Mouse (Mus musculus): ENCODE measurements at regions not wholly inside any gene's neighbourhood (a gene's known extent, or its start where the extent isn't known, plus 50 kb on each side); places are given as distances from the start of the nearest gene placed in this dataset.
A peak's percentile ranks its signal among the peaks of the same experiment; 100 is the strongest.
"Not testable (repeated sequence)": the region's sequence is repeated elsewhere in the genome, so short reads cannot be mapped to it uniquely, and the experiment has no call there.

DNA sequence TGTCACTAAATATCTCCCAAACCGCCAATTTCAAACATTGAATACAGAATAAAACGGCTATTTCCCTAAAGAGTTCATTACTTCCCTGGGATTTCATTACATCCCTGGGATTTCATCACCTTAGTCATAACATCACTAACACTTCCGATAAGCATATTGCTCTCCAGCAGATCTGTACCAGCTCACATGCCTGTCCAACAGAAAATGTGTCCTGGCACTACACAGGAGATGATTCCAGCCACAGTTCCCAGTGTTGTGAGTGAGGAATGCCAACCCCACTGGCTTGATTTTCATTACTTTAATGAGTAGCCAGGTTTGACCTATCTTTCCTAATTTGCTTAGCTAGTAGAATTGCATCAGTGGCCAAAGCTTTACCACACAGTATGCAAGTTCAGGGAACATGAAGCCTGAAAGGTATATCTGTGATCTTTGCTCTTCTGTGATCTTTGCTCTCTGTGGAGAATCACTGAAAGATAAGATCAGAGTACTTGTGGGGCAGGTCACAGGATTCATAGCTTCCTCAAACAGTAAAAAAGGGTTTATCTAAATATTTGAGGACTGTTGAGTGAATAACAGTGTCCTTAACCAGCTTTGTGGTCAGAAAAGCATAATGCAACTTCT, 1115.5 kb upstream of the 1700009N14Rik start:
- Histone ChIP-seq H3K9ac (no peak overlapping the region), H3K4me1 (no peaks in the 10 kb centered on the region), H3K4me2 (no peak overlapping the region), H3K4me3 (replicated peaks) (no peak overlapping the region), H3K27me3 (replicated peaks) (no peaks in the 10 kb centered on the region), H3K9me3 (no peaks in the 10 kb centered on the region), H3K36me3 (no peaks in the 10 kb centered on the region), H3K27ac (no peak overlapping the region)
- ATAC-seq (ENCODE audit: insufficient read depth, low FRiP score, low read depth): no peak; the same call in 1 of the 2 replicates
- 84% methylated on average over 3 of the region's 3 CpGs for WGBS

- WGBS: 34% methylated on average over 1 of the region's 1 CpGs
- Histone ChIP-seq H3K4me3 (replicated peaks) (no peak overlapping the region), H3K27me3 (replicated peaks) (no peaks in the 10 kb centered on the region), H3K27ac (no peak overlapping the region), H3K4me1 (no peaks in the 10 kb centered on the region), H3K4me2 (no peak overlapping the region), H3K9me3 (no peaks in the 10 kb centered on the region), H3K9ac (no peak overlapping the region), H3K36me3 (no peaks in the 10 kb centered on the region)
- no peak for ATAC-seq (ENCODE audit: insufficient read depth, low FRiP score, low read depth)
Measured at GRCm38 (mm10) chr4:38335156-38335555, 1114.9 kb upstream of the 1700009N14Rik start.

DNA sequence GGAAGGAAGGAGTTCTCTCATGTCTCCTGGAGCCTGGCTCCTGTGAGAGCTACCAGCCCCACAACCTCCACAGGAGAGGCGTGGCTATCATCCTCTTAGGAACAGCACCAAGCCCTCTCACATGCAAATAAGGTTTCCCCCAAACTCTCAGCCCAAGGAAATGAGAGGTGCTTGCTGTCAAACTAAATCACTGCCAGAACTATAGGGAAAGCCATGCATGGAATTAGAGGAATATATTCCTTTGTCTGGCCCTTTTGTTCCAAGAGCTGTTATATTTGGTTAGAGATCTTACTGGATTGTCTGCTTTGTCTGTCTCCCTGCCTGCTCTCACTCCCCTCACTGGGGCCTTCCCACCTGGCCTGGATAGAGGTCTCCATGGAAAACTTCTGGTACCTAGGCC, 1079.0 kb upstream of the 1700009N14Rik start:
- Histone ChIP-seq H3K4me2 (no peak overlapping the region), H3K9ac (no peak overlapping the region), H3K27me3 (replicated peaks) (no peaks in the 10 kb centered on the region), H3K4me1 (no peaks in the 10 kb centered on the region), H3K4me3 (replicated peaks) (no peak overlapping the region), H3K27ac (no peak overlapping the region), H3K36me3 (no peaks in the 10 kb centered on the region), H3K9me3 (no peaks in the 10 kb centered on the region)
- 32% methylated on average over 1 of the region's 1 CpGs for WGBS
- no peak for ATAC-seq (ENCODE audit: insufficient read depth, low FRiP score, low read depth)

GRCm38 (mm10) chr4:38381916-38382315, 1068.2 kb upstream of the 1700009N14Rik start:
- 77% methylated on average over 3 of the region's 3 CpGs for WGBS
- no peak for ATAC-seq (ENCODE audit: insufficient read depth, low FRiP score, low read depth)
- H3K4me2 ChIP-seq: no peak overlapping the region
- no peak overlapping the region for H3K27ac ChIP-seq
- H3K9ac ChIP-seq: no peak overlapping the region
- no peaks in the 10 kb centered on the region for H3K36me3 ChIP-seq
- H3K27me3 ChIP-seq (replicated peaks): no peaks in the 10 kb centered on the region
- H3K9me3 ChIP-seq: no peaks in the 10 kb centered on the region
- H3K4me1 ChIP-seq: no peaks in the 10 kb centered on the region
- no peak overlapping the region for H3K4me3 ChIP-seq (replicated peaks)

- Histone ChIP-seq H3K9ac (no peak overlapping the region), H3K4me3 (replicated peaks) (no peak overlapping the region), H3K36me3 (no peaks in the 10 kb centered on the region), H3K4me2 (no peak overlapping the region), H3K9me3 (no peaks in the 10 kb centered on the region), H3K4me1 (no peaks in the 10 kb centered on the region), H3K27me3 (replicated peaks) (no peaks in the 10 kb centered on the region), H3K27ac (no peak overlapping the region)
- ATAC-seq (ENCODE audit: insufficient read depth, low FRiP score, low read depth): no peak
Measured at GRCm38 (mm10) chr4:38396635-38397034, 1053.5 kb upstream of the 1700009N14Rik start.

DNA sequence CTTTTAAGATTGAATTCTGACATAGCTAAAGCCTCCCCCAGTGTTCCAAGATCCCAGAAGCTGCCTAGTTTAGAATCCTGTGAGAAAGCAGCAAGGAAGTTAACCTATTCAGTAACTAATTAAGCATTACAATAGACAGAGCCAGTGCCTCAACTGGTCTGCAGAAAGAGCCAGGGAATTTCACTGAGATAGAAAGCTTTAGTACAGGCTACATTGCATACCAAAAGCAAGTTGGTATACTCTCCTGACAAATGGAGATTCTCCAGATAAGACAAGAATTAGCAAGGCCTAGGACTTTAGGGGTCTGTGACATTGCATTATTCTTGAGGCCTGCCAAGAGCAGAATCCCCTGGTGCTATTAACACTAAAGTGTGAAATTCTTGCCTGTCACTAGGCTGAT, 1014.8 kb upstream of the 1700009N14Rik start:
- not testable (repeated sequence) for ATAC-seq (ENCODE audit: insufficient read depth, low FRiP score, low read depth); H3K4me2 ChIP-seq; H3K4me1 ChIP-seq; H3K27me3 ChIP-seq (replicated peaks); H3K4me3 ChIP-seq (replicated peaks); H3K9me3 ChIP-seq; H3K36me3 ChIP-seq; H3K27ac ChIP-seq; H3K9ac ChIP-seq

GRCm38 (mm10) chr4:38461473-38462194, 988.5 kb upstream of the 1700009N14Rik start:
- peak; percentile 86 for ATAC-seq (ENCODE audit: insufficient read depth, low FRiP score, low read depth)
- Histone ChIP-seq H3K4me3 (replicated peaks) (no peak overlapping the region), H3K4me2 (no peak overlapping the region), H3K27me3 (replicated peaks) (no peaks in the 10 kb centered on the region), H3K4me1 (no peaks in the 10 kb centered on the region), H3K36me3 (no peaks in the 10 kb centered on the region), H3K27ac (no peak overlapping the region), H3K9ac (no peak overlapping the region), H3K9me3 (no peaks in the 10 kb centered on the region)

- no peak overlapping the region for H3K4me2 ChIP-seq
- 69% methylated on average over 2 of the region's 2 CpGs for WGBS
- H3K4me1 ChIP-seq: no peaks in the 10 kb centered on the region
- no peak for ATAC-seq (ENCODE audit: insufficient read depth, low FRiP score, low read depth)
- H3K36me3 ChIP-seq: no peaks in the 10 kb centered on the region
- H3K9ac ChIP-seq: no peak overlapping the region
- H3K27me3 ChIP-seq (replicated peaks): no peaks in the 10 kb centered on the region
- H3K27ac ChIP-seq: no peak overlapping the region
- no peaks in the 10 kb centered on the region for H3K9me3 ChIP-seq
- no peak overlapping the region for H3K4me3 ChIP-seq (replicated peaks)
Measured at GRCm38 (mm10) chr4:38498271-38498670, 951.8 kb upstream of the 1700009N14Rik start.

DNA sequence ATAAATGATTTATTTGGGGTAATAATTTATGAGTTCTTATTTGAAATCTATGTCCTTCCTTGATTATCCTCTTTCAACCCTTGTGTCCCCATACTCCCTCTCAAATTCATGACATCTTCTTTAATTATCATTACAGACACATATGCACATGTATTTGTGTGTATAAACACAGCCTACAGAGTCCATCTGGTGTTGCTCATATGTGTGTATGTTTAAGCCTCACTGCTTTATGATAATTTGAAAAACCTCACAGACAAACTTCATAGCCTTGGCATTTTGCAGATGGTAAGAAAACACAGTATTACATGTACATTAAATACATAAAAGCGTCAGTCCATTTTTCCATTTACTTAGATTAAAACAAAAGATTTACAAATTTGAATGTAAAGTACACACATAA, 944.2 kb upstream of the 1700009N14Rik start:
- Histone ChIP-seq H3K9ac (no peak overlapping the region), H3K4me2 (no peak overlapping the region), H3K9me3 (no peaks in the 10 kb centered on the region), H3K4me3 (replicated peaks) (no peak overlapping the region), H3K27me3 (replicated peaks) (no peaks in the 10 kb centered on the region), H3K4me1 (no peaks in the 10 kb centered on the region), H3K27ac (no peak overlapping the region), H3K36me3 (no peaks in the 10 kb centered on the region)
- no peak for ATAC-seq (ENCODE audit: insufficient read depth, low FRiP score, low read depth)
- 71% methylated on average over 1 of the region's 1 CpGs for WGBS

- Histone ChIP-seq H3K4me1 (no peaks in the 10 kb centered on the region), H3K9me3 (no peaks in the 10 kb centered on the region), H3K36me3 (no peaks in the 10 kb centered on the region), H3K27me3 (replicated peaks) (no peaks in the 10 kb centered on the region), H3K4me2 (no peak overlapping the region), H3K27ac (no peak overlapping the region), H3K4me3 (replicated peaks) (no peak overlapping the region), H3K9ac (no peak overlapping the region)
- no peak for ATAC-seq (ENCODE audit: insufficient read depth, low FRiP score, low read depth)
- 76% methylated on average over 3 of the region's 3 CpGs for WGBS
Measured at GRCm38 (mm10) chr4:38507202-38507601, 942.9 kb upstream of the 1700009N14Rik start.

GRCm38 (mm10) chr4:38519108-38519507, 931.0 kb upstream of the 1700009N14Rik start:
- no peaks in the 10 kb centered on the region for H3K9me3 ChIP-seq
- 64% methylated on average over 3 of the region's 3 CpGs for WGBS
- ATAC-seq (ENCODE audit: insufficient read depth, low FRiP score, low read depth): no peak
- no peaks in the 10 kb centered on the region for H3K27me3 ChIP-seq (replicated peaks)
- H3K9ac ChIP-seq: no peak overlapping the region
- no peaks in the 10 kb centered on the region for H3K4me1 ChIP-seq
- no peaks in the 10 kb centered on the region for H3K36me3 ChIP-seq
- H3K27ac ChIP-seq: no peak overlapping the region
- no peak overlapping the region for H3K4me3 ChIP-seq (replicated peaks)
- H3K4me2 ChIP-seq: no peak overlapping the region
